Mouse (Mus musculus): ENCODE data around the gene Sectm1a. TPM values are rescaled to one million over a fixed set of nuclear protein-coding genes. Genes with fewer than 3 reads are reported as not detected.
"Not testable (repeated sequence)": the region's sequence is repeated elsewhere in the genome, so short reads cannot be mapped to it uniquely, and the experiment has no call there.

Gene Sectm1a
- total RNA-seq, 1 experiment from 2014 or later: not detected

- ATAC-seq (ENCODE audit: extremely low read depth, insufficient number of reproducible peaks, low FRiP score, poor library complexity, severe bottlenecking): no peak
Observed at GRCm38 (mm10) chr11:121092606-121093585, 11.9 kb upstream of the Sectm1a start.

- ATAC-seq (ENCODE audit: extremely low read depth, insufficient number of reproducible peaks, low FRiP score, poor library complexity, severe bottlenecking): no peak
Observed at GRCm38 (mm10) chr11:121090943-121091342, 9.9 kb upstream of the Sectm1a start.

GRCm38 (mm10) chr11:121089756-121090546, 8.9 kb upstream of the Sectm1a start:
- ATAC-seq (ENCODE audit: extremely low read depth, insufficient number of reproducible peaks, low FRiP score, poor library complexity, severe bottlenecking): no peak

GRCm38 (mm10) chr11:121088997-121089396, 8.0 kb upstream of the Sectm1a start:
- no peak for ATAC-seq (ENCODE audit: extremely low read depth, insufficient number of reproducible peaks, low FRiP score, poor library complexity, severe bottlenecking)

- ATAC-seq (ENCODE audit: extremely low read depth, insufficient number of reproducible peaks, low FRiP score, poor library complexity, severe bottlenecking): no peak
Observed at GRCm38 (mm10) chr11:121086296-121086695, 5.3 kb upstream of the Sectm1a start.

- ATAC-seq (ENCODE audit: extremely low read depth, insufficient number of reproducible peaks, low FRiP score, poor library complexity, severe bottlenecking): no peak
Observed at GRCm38 (mm10) chr11:121085181-121085580, 4.2 kb upstream of the Sectm1a start.

- ATAC-seq (ENCODE audit: extremely low read depth, insufficient number of reproducible peaks, low FRiP score, poor library complexity, severe bottlenecking): peak; percentile 74
Observed at GRCm38 (mm10) chr11:121082857-121083500, 2.0 kb upstream of the Sectm1a start.

- no peak for ATAC-seq (ENCODE audit: extremely low read depth, insufficient number of reproducible peaks, low FRiP score, poor library complexity, severe bottlenecking)
Observed at GRCm38 (mm10) chr11:121082250-121082649, 1.2 kb upstream of the Sectm1a start.

GRCm38 (mm10) chr11:121080330-121080729, 690 bp downstream of the Sectm1a start:
- no peak for ATAC-seq (ENCODE audit: extremely low read depth, insufficient number of reproducible peaks, low FRiP score, poor library complexity, severe bottlenecking)

- ATAC-seq (ENCODE audit: extremely low read depth, insufficient number of reproducible peaks, low FRiP score, poor library complexity, severe bottlenecking): no peak
Observed at GRCm38 (mm10) chr11:121075655-121076054, 5.4 kb downstream of the Sectm1a start.

- not testable (repeated sequence) for ATAC-seq (ENCODE audit: extremely low read depth, insufficient number of reproducible peaks, low FRiP score, poor library complexity, severe bottlenecking)
Observed at GRCm38 (mm10) chr11:121069662-121070061, 11.4 kb downstream of the Sectm1a start.

- ATAC-seq (ENCODE audit: extremely low read depth, insufficient number of reproducible peaks, low FRiP score, poor library complexity, severe bottlenecking): no peak
Observed at GRCm38 (mm10) chr11:121067895-121068294, 13.1 kb downstream of the Sectm1a start.

- ATAC-seq (ENCODE audit: extremely low read depth, insufficient number of reproducible peaks, low FRiP score, poor library complexity, severe bottlenecking): no peak
Observed at GRCm38 (mm10) chr11:121064197-121064596, 16.8 kb downstream of the Sectm1a start.

GRCm38 (mm10) chr11:121063379-121063778, 17.6 kb downstream of the Sectm1a start, which contains the start of gene Sectm1b:
Gene Sectm1b, minus strand, starts transcription at chr11:121063569.
- no peak for ATAC-seq (ENCODE audit: extremely low read depth, insufficient number of reproducible peaks, low FRiP score, poor library complexity, severe bottlenecking)

GRCm38 (mm10) chr11:121061615-121062014, 19.4 kb downstream of the Sectm1a start:
- ATAC-seq (ENCODE audit: extremely low read depth, insufficient number of reproducible peaks, low FRiP score, poor library complexity, severe bottlenecking): no peak

- ATAC-seq (ENCODE audit: extremely low read depth, insufficient number of reproducible peaks, low FRiP score, poor library complexity, severe bottlenecking): not testable (repeated sequence)
Observed at GRCm38 (mm10) chr11:121060401-121061067, 20.5 kb downstream of the Sectm1a start.

GRCm38 (mm10) chr11:121059471-121059870, 21.5 kb downstream of the Sectm1a start:
- ATAC-seq (ENCODE audit: extremely low read depth, insufficient number of reproducible peaks, low FRiP score, poor library complexity, severe bottlenecking): no peak

GRCm38 (mm10) chr11:121058956-121059355, 22.1 kb downstream of the Sectm1a start:
- no peak for ATAC-seq (ENCODE audit: extremely low read depth, insufficient number of reproducible peaks, low FRiP score, poor library complexity, severe bottlenecking)

GRCm38 (mm10) chr11:121058122-121058521, 22.9 kb downstream of the Sectm1a start:
- no peak for ATAC-seq (ENCODE audit: extremely low read depth, insufficient number of reproducible peaks, low FRiP score, poor library complexity, severe bottlenecking)

Data from neutrophil, adult 5-6 weeks (primary cell).